Mouse (Mus musculus): Measurements from ENCODE around the gene Farp1.

Gene Farp1

GRCm38 (mm10) chr14:121270490-121270889 lies 235.5 kb downstream of the Farp1 start:
- no peak for DNase-seq

DNA sequence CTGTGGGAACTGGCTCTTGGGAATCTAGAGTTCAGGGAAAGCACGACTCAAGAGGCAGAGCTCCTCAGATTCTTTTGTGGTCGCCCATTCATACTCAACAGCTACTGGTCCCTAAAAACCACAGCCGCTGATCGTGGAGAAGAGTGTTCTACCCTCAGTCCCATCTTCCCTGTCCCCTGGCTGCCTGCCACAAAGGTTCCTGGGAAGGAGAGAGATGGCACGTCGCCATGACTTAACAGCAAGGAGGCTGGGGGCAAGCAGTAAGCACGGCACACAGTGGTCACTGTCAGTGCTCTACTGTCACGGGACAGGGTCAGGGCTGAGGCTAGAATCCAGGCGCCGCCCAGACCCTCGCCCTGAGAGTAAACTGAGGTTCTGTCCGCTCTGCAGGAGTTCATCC lies 240.0 kb downstream of the Farp1 start:
- peak; percentile 28 for DNase-seq

- no peak for DNase-seq
These were observed 241.0 kb downstream of the Farp1 start for GRCm38 (mm10) chr14:121276016-121276415.

DNA sequence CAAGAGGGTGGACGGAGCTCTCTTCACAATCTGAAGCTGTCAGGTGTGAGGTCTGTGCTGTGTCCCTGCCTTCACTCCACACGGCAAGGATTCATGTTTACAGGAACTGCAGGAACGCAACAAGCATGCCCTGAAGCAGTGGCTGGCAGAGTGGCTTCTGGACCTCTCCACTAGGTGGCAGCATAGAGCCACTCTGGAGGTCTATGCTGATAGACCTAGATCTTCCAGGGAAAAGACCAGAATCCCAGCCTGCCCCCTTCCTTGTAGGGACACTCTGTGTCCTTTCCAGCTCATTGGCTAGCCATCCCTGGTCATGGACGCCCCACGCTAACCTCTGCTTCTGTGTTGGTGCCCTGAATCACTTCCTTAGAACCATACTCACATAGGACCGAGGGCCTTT lies 244.1 kb downstream of the Farp1 start:
- peak; percentile 91 for DNase-seq

DNA sequence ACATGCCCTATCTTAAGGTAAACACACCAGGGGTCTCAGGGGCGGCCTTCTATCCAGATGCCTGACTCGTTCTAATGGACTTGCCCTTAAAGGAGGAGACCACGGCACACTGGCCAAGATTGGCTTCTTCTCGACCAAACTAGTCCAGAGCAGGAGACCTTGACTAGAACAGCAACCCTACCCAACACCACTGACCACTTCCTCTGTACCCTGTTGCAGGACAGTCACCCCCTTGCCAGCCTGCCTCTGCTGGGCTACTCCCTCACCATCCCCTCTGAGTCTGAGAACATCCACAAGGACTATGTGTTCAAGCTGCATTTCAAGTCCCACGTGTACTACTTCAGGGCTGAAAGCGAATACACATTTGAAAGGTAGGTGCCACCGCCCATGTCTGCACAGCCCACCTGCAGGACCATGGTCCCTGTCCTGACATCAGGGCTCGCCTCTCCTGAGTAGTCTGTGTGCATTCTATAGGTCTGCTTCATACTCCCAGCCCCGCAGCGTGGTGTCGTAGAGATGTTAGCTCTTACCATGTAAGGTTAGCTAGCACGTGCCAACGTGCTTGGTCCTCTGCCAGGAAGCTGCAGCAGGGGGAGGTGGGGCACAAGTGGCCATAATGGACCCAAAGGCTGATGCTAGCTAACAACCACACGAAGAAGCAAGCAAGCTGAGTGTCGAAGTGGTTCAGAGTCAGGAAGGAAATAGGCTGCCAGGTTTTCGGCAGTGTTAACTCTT lies 245.8 kb downstream of the Farp1 start:
- peak; percentile 60 for DNase-seq

GRCm38 (mm10) chr14:121281336-121281710 lies 246.3 kb downstream of the Farp1 start:
- DNase-seq: no peak

GRCm38 (mm10) chr14:121285379-121286120 lies 250.6 kb downstream of the Farp1 start:
- no peak for DNase-seq

DNA sequence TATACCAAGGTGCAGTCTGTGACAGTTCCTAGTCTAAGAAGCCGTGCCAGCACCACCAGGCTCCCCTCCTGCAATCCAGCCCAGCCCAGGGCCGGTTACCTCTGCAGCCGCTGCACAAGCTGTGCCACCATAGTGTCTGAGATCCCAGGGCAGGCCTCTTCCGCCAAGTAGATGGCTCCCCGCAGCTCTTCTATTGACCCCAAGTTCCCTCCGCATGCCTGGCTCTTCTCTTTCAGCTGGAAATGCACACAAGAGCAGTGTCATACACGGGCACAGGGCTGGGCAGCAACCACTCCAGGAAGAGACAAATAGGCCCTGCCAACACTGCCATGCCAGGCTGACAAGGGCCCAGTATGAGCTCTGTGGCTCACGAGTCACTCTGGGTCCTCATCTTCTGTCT lies 256.9 kb downstream of the Farp1 start:
- no peak for DNase-seq

- DNase-seq: no peak
These were observed 257.4 kb downstream of the Farp1 start for GRCm38 (mm10) chr14:121292391-121292790.

DNA sequence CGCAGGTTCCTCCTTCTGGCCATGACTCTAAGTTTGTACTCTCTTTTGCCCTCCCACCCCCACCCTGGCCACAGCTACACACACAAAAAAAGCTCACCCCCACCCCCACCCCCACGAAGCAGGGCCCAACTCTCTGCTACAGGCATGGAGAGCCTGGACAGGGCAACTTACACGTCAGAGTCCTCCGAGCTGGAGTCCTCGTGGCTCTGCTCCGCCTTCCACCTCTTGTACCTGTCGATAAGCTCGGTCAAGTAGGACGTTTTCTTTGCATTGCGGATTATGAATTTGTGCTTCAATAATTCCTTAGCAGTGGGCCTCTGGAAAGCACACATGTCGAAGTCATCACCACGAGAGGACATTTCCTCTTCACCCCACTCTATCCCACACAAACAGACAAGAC lies 259.5 kb downstream of the Farp1 start:
- DNase-seq: no peak

GRCm38 (mm10) chr14:121297103-121297502 lies 262.1 kb downstream of the Farp1 start:
- DNase-seq: no peak

GRCm38 (mm10) chr14:121298537-121298936 lies 263.5 kb downstream of the Farp1 start:
- no peak for DNase-seq

GRCm38 (mm10) chr14:121299093-121299492 lies 264.1 kb downstream of the Farp1 start:
- DNase-seq: no peak

GRCm38 (mm10) chr14:121304523-121304922 lies 269.5 kb downstream of the Farp1 start:
- no peak for DNase-seq

DNA sequence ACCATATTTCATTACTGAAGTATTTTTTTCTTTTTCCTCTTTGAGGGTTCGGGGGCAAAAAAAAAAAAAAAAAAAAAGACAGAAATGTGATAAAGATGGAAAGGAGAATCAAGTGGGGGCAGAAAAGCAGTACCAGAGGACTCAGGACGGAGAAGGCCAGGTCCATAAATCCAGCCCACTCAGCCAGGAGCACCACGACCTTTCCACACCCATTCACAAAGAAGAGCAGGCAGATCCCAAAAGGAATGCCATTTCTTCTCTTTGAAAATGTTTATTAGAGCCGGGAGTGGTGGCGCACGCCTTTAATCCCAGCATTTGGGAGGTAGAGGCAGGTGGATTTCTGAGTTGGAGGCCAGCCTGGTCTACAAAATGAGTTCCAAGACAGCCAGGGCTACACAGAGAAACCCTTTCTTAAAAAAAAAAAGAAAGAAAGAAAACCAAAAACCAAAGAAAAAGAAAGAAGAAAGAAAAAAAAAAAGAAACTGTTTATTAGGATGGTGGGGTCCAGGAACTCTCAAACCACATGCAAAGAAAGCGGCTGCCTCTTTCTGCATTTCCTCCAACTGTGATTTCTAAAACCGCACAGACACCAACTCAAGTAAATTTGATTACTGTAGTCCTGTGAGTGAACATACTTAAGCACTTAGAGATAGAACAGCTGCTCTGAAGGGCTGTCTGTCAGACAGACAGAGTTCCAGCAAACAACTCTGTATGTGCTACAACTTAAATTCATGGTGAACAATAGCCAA lies 270.5 kb downstream of the Farp1 start:
- no peak for DNase-seq

DNA sequence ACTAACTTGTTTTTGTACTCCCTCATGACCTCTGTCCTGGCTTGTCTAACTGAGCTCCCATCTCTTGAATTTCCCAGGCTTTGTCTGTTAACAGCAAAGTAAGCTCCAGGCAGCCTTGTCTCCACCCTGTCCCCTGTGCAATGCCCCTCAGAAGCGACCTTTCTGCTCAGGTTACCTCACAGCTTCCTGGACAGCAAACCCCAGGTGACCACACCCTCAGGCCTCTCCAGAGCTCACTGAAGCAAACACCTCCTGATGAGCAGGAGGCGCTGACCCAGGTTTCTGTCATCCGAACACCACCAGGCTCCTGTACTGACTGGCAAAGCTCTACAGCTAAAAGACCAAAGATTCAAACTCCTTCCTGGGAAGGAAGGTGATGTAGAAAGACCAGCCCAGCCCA lies 274.9 kb downstream of the Farp1 start:
- no peak for DNase-seq

DNA sequence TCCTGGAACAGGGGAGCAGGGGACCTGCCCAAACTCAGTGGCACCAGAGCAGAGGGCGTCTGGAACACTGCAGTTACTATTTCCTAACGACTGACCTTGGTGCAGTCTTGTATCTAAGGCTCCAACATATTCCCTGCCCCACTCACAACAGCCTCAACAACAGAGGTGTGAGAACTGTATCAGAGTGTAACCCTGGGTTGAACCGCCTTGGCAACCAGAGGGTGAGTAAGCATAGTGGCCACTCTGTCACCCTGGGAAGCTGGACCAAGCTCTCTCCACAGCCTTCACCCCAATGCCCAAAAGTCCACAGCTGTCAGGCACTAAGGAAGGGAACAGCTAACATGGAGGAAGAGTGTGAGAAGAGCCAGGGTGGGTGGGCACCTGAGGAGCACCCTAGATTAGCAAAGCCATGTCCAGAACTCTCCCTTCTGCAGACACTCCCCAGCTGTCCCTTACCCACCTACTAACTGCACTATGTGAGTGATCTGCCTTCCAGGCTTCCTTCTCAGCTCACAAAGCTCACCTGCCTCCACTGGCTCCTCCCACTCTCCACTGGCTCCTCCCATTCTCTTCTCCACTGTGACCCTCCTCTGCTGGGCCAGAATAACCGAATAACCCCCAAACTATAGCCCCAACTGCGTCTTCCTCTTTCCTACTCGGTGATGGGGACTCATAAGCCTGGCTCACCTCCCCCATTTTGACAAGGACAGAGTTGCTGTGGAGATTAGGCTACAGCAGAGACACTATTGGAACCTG lies 275.5 kb downstream of the Farp1 start:
- DNase-seq: no peak

GRCm38 (mm10) chr14:121311083-121311482 lies 276.1 kb downstream of the Farp1 start:
- DNase-seq: no peak

- DNase-seq: no peak
These were observed 278.3 kb downstream of the Farp1 start for GRCm38 (mm10) chr14:121313283-121313682.

DNA sequence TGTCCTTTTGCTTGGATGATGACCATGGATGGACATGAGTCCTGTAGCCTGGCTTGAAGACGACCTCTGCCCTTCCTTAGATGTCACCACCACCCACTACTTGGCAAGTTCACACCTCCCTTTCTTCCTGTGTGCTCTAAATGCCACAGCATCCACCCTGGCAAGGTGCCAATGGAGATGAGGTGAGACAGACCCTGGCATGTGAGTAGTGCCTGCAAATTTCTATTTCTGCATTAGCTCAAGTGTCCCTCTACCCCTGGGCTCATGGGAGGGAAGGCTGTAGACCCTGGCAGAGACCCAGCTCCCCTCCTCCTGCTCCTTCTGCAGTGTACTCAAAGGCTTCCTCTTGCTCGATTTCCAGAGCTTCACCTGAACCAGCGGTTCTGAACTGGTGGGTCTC lies 279.9 kb downstream of the Farp1 start:
- DNase-seq: peak; percentile 24

- no peak for DNase-seq
These were observed 281.1 kb downstream of the Farp1 start for GRCm38 (mm10) chr14:121316136-121316535.

DNA sequence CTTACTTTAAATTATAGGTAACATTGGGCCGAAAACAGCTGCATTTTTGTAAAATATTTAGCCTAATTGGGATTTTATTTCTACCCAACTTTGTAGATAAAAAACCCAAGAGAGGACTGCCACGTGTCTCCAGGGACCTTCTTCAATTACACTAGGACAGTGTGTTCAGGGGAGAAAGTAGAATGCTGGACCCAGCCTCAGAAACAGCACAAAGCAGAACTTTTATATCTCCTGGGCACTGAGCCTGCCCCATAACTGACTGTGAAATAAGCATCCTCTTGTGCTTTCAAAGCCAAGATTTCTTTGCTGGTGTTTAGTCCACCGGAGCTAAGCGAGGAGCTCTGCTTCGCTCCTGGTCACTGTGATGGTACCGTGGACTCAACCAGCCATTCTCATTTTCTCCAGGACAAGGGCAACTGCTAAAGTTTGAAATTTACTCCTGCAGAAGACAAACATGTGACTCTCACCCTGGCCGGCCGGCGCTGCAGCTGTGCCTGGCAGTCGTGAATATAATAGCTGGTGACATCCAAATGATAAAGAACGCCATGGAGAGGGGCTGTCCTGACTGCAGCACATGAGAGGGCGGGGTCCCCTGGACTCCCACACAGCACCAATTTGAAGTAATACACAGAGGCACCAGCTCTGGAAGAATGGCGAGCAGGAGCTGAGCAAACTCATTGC lies 281.8 kb downstream of the Farp1 start:
- DNase-seq: no peak

DNA sequence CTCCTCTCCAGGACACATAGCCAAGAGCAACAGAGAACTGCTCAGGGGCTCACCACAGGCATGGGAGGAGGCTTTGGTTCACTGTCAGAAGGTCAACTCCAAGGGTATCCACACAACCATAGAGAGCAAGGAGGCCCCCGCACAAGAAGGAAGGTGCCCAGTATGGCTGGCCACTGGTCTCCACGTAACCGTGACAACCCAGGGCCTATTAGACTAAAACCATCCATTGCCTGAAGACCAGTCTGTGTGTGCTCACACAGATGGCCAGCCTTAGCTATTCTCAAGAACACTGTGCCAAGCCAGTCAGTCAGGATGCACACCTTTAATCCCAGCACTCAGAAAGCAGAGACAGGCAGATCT lies 282.3 kb downstream of the Farp1 start:
- DNase-seq: no peak

Data from lung, postnatal 10 days (tissue).